Mouse (Mus musculus): Measurements from ENCODE around the gene Ercc6. TPM values are rescaled to one million over a fixed set of nuclear protein-coding genes. Genes with fewer than 3 reads are reported as not detected.

The Ercc6 gene
- 4.1 TPM for polyA plus RNA-seq (2014; fragmentation: Illumina TruSeq; extraction: RNeasy Lipid Tissue Mini Kit (QIAGEN cat#74804); ENCODE audit: low read depth, low replicate concordance)

GRCm38 (mm10) chr14:32513336-32514032 lies at the start of gene Ercc6:
TSS of gene Ercc6 (plus strand) at chr14:32513521.

DNA sequence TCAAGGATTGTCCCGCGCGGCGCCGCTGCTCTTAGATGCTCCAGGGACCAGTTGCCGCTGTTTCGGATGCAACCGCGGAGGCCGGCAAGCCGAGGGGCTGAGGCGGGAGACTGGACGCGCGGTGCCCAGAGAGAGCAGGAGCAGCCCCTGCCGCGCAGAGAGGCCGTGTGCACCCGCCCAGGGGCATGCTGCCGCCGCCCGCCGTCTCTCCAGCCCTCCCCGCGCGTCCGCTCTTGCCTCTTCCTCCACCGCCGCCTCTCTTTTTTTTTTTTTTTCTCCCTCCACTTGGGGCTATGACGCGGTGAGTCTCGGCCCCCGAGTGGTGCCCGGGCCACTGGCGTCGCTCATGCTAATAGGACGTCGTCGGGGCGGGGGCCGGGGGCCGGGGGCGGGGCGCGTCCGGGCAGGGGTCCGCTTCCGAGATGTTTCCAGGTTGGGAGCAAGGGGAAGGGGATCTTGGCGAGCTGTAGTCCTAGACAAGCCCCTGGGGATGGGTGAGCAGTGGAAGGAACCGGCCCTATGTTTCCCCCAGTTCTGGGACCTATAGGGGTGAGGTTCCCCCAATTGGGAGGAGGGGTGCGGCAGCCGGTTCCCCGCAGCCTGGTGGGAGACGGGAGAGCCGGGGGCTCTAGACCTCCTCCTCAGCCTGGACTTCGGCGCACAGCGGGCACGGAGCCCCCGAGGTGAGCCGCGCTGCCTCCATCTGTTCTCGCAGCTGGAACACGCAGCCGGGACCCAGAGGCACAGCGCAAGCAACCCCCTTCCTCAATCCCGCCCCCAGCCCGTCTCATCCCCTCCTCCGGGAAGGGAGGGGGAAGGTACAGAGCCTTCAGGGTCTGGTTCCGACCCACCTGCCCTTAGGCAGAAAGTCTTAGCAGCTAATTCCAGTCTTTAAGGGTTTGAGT lies 48.5 kb upstream of the Ercc6 start, which contains the start of gene Slc18a3:
Gene Slc18a3 (minus strand): TSS at position 250 of the 905 bp plus-strand sequence.

GRCm38 (mm10) chr14:32465889-32466288 lies 47.4 kb upstream of the Ercc6 start, which contains the start of gene Chat:
TSS of gene Chat (minus strand) at chr14:32465989.

GRCm38 (mm10) chr14:32599290-32600041 lies 86.1 kb downstream of the Ercc6 start, which contains the start of gene Prrxl1:
TSS of gene Prrxl1 (plus strand) at chr14:32599407.

Other genes starting within 250 kb of the Ercc6 start
- not detected for gene Ogdhl, start 191.5 kb upstream of the Ercc6 start, polyA plus RNA-seq (2014; fragmentation: Illumina TruSeq; extraction: RNeasy Lipid Tissue Mini Kit (QIAGEN cat#74804); ENCODE audit: low read depth, low replicate concordance)
- gene 1700024G13Rik, start 125.1 kb upstream of the Ercc6 start, polyA plus RNA-seq (2014; fragmentation: Illumina TruSeq; extraction: RNeasy Lipid Tissue Mini Kit (QIAGEN cat#74804); ENCODE audit: low read depth, low replicate concordance): not detected
- gene Slc18a3, start 48.7 kb upstream of the Ercc6 start, polyA plus RNA-seq (2014; fragmentation: Illumina TruSeq; extraction: RNeasy Lipid Tissue Mini Kit (QIAGEN cat#74804); ENCODE audit: low read depth, low replicate concordance): not detected
- not detected for gene Chat, start 47.5 kb upstream of the Ercc6 start, polyA plus RNA-seq (2014; fragmentation: Illumina TruSeq; extraction: RNeasy Lipid Tissue Mini Kit (QIAGEN cat#74804); ENCODE audit: low read depth, low replicate concordance)
- not detected for gene Prrxl1, start 85.9 kb downstream of the Ercc6 start, polyA plus RNA-seq (2014; fragmentation: Illumina TruSeq; extraction: RNeasy Lipid Tissue Mini Kit (QIAGEN cat#74804); ENCODE audit: low read depth, low replicate concordance)
- gene 3425401B19Rik, start 171.8 kb downstream of the Ercc6 start, polyA plus RNA-seq (2014; fragmentation: Illumina TruSeq; extraction: RNeasy Lipid Tissue Mini Kit (QIAGEN cat#74804); ENCODE audit: low read depth, low replicate concordance): not detected